Mouse (Mus musculus) T-cell, adult 2 months (primary cell): ENCODE data around the gene 4933407L21Rik.

Experiments
- DNase-seq: peaks from one replicate; pipeline ENCODE4 v3.0.0; 2022; ENCODE audit warnings: low spot score

4933407L21Rik gene

DNA sequence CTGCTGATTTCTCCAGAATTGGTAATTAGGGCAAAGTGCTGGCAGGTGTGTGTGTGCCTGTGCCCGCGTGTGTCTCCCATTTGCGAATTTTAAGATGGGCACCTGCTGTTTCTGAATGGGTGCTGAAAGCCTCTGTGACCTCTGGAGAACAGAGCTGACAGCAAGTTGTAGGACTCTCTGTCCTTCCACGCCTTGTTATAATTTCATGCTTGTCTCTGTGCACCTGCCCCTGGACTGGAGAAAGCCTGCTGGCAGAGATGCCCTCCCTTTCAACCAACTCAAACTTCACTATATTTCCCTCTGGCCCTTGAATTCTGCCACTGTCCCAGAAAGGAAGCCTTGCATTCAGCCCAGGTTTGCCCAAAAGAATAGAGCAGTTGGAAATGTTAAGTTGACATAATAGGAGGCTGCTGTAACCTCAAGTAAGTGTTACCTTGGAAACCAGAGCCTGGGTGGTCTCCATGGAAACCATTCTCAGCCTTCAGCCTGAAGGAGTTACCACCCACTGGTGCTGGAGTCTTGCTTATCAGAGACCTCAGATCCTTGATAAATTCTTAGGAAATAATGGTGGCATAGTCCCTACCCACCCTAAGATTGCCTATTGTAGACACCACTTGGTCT is 11.3 kb upstream of the 4933407L21Rik start:
- no peak for DNase-seq

DNA sequence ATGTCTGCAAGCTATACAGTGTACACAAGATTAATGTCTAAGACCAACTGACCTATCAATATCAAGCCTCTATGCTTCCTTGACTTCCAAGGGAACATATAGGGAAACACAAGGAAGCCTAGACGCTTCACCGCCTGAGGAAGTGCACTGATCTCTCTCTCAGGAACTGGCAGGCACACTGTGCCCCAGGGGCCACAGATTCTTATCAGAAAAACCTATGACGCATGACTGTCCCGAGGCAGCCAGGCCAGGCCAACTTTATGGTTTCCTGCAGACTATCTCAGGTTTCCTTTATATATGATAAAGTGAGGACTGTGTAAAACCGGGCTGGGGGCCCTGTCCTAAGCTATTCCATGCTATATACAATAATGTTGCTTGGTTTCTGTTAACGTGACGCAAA is 8.7 kb upstream of the 4933407L21Rik start:
- DNase-seq: no peak

DNA sequence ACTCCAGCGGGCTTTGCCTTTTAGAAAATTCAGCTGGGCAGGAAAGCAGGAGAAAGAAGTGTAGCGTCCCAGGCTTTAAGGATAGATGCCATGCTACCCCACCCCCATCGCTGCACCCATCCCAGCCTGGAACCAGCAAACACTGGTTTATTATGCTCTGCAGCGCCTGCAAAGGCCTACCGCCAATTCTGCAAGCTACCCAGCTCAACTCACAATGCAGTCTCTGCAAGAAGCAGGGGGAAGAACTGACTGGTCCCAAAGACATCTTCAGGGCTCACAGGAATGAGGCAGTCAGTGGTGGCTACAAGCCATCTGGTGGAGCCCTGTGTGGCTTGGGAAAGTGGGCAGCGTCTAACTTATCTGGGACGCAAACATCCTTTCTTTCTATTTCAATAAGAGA is 6.6 kb upstream of the 4933407L21Rik start:
- DNase-seq: no peak

DNA sequence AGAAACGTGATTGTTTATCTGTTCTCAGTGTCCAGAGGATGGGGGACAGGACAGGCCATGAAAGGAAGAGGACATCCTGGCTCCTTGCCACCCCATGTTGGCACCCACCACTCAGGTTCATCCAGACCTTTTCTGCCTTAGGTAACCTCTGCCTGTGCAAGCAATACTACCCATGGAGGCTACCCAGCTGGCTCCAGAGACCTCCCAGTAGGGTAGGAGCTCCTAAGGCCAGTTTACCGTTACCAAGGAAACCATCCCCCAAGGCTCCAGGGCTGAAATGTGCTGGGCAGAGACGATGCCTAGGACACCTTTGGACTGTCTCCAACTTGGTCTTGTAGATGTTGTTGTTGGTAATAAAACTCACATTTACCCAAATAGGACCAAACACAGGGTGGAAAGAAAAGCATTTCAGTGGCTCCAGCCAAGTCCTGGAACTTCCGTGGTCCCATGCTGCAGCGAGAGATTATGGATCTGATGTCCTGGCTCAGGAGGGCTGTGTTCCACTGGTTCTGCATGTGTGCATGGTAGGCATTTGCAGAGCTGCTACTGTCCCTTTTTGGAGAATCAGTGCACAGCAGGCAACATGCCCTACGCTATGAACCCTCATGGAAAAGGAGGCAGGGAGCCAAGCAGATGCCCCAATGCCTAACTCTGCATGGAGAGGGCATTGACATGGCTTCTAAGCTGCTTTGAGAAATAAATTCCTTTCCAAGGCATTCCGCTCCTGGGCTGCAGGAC is 6.0 kb upstream of the 4933407L21Rik start:
- no peak for DNase-seq

DNA sequence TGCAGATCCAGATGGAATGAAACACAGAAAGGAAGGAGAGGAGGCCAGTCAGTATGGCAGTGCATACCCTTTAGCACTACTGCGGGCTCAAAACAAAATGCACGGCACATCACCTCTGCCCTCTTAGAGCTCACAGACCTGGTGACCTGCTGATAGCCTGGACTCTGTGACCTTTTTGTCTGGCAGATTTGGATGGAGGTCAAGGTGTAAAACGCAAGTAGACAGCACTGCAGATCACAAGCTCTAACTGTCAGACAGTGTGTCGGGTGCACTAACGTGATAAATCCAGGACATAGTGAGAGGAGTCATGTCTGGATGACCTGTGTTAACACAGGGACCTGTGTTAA is 5.4 kb upstream of the 4933407L21Rik start:
- no peak for DNase-seq

DNA sequence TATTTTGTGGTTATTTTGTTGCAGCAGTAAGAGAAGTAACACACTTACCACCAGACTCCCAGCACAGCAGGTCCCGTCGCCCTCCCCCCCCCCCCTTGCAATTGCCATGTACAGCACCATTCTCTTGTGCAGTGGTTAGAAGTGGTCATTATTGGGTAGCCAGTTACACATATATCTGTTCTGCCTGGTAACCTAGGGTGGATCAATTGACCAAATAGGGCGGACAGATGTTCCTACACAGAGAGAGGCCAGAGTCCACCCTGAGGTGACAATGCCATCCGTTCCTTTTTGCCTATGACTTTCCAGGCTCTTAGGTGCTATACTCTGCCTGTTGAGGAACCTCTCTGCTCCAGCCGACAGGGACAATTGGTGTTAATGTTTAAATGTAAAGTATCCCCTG is 3.1 kb upstream of the 4933407L21Rik start:
- DNase-seq: no peak

DNA sequence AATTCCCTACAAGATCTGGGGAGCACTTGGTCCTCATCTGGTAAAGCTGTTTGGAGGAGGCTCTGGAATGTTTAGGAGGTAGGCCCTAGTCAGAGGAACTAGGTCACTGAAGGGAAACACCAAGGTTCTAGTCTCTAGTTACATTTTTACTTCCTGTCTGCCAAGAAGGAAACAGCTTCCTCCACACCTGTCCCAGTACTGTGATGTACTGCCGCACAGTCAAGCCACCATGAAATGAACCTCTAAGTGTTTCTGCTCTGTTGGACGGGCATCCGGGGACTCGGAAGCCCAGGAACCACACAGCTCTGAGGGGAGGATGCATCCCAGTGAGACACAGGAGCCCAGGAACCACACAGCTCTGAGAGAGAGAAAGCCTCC is 394 bp downstream of the 4933407L21Rik start:
- DNase-seq: no peak

DNA sequence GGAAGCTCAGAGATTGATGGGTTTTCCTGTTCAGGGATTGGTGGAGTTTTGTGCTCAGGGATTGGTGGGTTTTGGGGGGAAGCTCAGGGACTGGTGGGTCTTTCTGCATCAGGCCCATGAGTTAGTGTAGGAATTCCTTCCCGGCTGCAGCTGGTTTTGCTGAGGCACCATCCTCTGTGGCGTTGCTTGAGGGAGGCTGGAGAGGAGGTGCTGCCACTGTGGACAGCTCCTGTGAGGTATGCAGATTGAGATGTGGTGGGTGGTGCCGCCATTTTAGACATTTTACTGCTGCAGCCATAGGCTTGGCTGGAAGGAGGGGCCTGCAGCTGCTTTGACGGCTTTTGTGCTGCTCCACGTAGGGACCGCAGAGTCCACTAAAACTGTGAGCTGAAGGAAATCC is 1.1 kb downstream of the 4933407L21Rik start:
- no peak for DNase-seq

DNA sequence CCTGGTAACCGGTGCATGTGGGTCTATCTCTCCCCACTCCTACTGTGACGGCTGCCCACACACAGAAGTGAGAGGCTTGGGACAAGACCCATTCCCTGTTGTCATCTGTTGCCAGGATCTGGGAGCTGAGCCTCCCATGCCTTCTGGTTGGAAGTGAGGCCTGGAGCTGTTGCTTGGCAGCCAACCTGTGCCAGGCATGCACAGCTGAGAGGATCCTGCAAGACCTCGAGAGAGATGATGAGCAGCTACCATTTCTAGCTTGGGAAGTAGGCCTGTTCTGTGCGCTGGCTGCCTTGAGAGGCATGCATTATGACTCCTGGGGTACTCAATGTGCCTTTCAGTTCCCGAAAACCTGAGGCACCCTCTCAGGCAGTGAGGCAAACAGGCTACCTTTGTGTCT is 2.9 kb downstream of the 4933407L21Rik start:
- DNase-seq: no peak

DNA sequence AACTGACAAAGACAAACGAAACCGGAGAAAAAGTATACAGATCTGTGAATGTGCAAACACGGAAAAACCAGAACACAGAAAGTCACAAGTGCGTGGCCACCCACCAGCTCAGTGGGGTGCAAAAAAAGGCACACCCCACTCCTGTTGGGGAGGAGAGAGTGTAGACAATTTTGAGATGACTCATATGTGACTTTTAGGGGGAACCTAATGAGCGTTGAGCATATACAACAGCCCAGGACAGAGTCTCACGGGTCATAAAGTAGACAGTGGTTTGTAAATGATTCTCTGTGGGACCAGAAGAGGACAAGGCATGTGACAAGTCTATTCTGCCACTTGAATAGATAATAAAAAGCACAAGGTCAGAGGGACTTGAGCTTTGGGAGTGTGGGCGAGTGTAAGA is 4.9 kb downstream of the 4933407L21Rik start:
- no peak for DNase-seq

DNA sequence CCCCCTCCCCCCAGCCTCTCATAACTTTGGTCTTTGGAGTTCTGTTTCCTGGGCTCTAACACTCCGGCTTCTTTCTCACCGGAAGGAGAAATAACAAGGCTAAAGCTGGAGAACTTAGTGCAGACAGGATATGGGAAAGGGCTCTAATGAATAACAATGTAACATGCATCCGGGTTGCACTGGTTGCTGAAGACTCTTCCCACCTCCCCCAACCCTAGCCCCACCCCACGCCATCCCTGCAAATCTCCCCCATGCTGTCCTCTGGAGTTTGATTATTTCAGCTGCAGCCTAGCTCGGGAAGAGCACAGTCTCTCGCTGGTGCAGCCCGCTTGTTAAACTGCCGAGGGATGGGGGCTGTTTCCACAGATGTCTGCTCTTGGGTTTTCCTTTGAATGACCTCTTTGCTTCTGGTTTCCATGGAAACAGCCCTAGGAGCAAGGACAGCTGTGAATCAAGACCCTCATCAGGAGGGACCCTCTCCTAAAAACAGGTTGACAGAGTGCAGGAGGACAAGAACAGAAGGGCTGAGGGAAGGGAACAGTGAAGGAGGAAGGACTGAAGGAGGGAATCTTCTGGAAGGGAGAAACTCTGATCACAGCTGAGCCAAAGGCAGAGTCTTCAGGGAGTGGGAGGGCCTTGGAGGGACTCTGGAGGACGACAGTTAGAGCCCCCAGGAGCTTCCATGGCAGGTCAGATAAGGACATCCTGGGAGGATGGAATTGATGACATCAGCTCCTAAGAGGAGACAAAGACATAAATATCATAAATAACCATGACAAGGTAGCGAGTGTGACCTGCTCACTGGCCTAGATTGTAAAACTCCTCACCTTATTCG is 5.6 kb downstream of the 4933407L21Rik start:
- no peak for DNase-seq

DNA sequence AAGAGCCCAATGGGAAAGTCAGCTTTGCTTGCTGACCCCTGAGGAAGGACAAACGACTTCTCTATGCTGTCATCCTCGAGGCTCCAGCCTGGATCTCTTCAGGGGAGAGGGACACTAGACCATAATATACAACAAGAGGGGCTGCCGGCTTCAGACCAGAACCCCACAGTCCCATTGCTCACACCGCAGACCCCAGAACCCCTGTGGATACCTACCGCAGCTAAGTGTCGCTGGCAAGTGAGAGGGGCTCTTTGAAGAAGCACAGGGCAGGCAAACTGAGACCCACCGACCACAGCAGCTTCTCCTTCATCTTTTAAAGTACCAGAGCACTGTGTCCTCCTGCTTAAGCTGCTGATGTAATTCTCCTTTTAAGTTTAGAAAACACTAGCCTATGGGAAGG is 6.3 kb downstream of the 4933407L21Rik start:
- DNase-seq: no peak

DNA sequence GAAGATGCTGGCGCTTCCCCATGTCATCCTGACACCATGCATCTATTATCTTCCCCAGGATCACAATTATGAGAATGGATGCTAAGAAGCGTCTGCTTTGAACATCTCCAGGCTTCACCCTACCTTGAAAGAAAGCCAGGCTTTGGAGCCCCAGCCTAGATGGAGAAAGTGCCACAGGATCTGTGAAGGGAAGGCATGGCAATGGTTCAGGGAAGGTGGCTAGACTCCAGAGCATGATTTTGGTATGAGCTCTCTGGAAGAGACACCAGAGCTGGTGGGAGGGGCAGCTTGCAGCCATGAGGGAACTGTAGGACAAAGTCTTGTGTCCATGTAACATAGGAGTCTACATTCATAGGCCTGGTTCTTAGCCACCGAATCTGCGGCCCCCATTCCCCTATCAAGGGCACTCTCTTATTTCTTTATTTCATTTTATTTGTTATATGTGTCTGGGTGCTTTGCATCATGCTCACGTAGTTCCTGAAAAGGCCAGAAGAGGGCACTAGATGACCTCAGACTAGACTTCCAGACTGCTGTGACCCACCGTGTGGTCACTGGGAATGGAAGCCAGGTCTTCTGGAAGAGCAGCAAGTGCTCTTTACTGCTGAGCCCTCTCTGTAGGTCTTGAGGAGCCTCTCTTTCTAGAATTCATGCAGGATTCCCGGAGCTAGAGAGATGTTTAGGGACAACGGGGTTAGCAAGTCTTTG is 7.0 kb downstream of the 4933407L21Rik start:
- peak; percentile 52 for DNase-seq

DNA sequence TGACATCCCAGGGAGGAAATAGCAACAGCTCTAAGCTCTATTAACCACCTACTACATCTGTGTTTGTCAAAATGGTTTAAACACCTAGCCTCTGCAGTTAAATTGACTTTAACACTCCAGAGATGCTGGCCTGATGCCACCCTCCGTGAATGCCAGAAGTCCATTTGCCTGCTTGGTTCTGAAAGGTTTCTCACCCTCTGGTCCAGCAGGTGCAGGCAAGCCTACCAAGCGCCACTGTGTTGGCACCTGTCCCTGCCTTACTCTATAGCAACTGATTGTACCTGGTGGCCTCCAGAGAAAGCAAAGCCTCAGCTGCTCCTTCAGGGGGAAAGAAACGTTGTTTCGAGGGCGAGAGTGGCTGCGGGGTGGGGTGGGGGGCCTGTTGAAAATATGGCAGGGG is 8.0 kb downstream of the 4933407L21Rik start:
- no peak for DNase-seq

DNA sequence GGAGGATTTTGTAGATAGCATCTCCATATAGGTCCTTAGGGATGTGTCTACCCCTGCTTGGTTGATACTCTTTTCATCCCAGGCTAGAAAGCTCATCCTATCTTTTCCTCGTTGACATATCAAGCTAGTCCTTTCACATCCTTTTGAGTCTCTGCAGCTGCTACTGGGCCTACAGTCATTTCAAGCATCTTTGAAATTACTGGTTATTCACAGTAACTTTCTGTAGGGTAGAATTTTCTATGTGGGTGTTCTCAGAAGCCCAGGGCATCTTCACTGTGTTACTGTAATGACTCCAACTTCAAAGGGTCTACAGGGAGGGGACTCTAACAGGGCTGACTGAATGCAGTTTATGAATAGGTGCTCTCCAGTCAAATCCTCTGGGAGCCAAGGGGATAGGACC is 9.0 kb downstream of the 4933407L21Rik start:
- DNase-seq: no peak

DNA sequence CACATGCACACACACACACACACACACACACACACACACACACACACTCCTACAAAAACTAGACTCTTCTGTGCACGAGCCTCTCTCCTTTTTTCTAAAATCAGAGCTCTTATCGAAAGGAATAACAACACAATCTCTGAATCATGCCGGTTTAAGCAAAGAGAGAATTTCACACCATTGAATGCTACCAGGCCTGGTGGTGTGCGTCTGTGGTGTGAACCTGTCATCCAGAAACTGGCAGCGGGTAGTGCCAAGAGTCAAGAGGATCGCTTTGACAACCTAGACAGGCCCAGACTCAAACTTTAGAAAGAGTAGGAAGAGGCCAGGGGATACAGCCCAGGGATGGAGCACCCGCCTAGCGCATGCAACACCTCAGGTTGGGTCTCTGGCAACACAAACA is 14.0 kb downstream of the 4933407L21Rik start:
- no peak for DNase-seq

DNA sequence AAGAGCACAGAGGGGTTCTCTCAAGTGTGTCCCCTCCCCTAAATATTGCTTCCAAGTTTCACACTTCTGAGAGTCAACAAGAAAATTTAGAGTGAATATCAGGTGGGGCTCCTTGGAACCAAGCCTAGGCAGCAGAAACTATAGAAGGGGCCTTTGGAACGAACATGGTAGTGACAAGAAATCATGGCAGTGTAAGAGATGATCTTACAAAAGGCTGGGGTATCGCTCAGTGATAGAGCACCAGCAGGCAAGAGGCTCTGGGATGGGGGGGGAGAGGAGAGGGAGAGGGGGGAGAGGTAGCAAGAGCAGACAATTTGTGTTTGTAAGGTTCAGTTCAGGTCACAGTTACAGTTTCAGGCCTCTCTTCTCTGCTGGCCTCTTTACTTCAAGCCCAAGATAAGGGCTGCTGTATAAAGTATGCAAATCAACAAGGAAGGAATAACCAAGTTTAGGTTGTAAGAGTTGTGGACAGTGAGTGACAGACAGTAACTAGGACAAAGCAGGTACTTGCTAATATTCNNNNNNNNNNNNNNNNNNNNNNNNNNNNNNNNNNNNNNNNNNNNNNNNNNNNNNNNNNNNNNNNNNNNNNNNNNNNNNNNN is 20.9 kb downstream of the 4933407L21Rik start:
- no peak for DNase-seq

DNA sequence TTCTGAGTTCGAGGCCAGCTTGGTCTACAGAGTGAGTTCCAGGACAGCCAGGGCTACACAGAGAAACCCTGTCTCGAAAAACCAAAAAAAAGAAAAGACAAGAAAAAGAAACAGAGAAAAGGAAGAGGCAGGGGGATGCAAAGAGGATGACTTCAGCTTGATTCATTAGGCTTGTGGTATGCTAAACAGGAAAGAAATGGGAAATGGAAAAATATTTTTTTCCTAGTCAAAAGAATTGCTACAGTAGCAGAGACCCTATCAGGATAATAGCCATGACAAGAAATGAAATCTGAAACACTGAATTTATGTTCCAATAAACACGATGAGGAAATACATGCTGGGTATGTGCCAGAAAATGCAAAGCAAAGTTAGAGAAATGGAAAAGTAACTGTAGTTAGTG is 26.9 kb downstream of the 4933407L21Rik start:
- DNase-seq: no peak

DNA sequence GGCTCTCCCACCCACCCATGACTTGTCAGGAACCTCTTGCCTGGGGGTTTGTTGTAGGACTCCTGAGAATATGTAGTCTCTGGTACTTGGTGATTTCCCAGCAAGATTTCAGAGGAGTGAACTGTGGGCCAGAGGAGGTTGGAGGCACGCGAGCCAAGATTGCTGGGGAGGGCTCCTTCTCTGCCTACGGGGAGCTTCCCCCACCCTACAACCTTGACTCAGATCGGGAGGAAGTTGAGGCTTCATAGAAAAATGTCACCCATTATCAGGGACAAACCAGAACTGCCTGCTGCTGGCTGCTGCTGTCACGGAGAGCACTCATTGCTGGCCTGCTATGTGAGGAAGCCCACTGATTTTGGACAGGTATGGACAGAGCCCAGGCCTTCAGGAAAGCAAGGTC is 29.0 kb downstream of the 4933407L21Rik start:
- no peak for DNase-seq

DNA sequence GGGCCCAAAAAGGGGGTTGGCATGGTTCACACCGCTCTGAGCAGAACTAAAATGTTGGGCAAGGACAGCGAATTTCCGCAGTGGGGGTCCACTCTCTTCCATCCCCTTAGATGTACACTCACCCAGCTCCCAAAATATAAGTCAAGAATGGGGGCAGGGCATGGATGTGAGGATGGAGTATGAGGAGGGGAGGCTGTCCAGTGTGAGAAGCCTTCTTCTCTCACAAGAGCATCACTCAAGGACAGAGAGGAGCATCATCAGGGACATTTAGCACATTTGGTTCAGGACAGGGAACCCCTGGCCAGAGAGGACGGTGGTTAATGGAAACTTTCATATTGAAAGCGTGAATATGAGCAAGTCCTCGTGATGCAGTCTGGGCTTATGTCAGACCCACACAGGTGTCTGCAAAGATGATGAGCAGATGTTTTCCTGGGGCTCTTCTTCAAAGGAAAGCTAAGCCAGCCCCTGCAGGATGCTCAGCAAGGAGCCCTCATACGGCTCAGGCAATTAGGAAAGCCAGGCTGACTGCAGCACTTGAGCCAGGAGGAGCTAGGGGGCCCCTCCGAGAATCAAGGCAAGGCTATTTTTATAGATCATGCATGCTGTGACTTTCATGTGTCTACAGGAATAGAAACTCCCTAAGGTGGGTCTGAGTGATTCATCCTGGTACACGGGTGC is 29.8 kb downstream of the 4933407L21Rik start:
- DNase-seq: no peak

DNA sequence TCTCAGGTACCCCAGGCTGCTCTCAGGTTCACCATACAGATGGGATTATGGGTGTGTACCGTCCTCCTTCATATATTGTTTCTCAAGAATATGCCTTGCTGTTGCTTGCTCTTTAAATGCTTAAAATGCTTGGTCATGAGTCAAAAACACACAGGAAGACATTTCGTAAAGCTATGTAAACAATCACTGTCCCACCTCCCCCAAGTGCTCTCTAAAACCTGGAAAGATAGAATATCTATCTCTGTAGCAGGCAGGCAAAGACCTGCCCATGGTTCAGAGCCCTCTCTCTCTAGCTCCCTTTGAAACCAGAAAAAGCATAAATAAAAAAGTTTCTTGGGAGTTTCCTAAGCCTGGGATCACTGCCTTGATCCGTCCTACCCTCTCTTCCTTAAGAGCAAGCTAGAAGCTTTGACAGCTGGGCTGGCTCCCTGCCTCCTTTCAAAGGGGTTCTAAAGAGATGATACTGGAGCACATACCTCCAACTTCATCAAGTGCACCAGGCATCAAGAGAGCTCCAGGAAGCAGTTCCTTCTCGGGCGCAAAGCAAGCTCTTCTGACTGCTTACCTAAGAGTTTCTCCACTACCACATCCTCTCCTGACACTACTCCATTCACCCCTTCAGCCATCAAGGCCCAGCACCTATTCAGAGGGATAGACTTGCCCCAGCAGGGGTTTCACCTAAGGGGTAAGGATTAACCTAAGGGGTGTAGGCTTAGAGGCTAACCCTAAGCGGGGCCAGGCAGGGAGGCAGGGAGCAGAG is 31.0 kb downstream of the 4933407L21Rik start:
- DNase-seq: peak; percentile 19
